Mouse (Mus musculus) lung, embryonic 15.5 days (tissue): ENCODE data around the gene Traf5. TPM values are rescaled to one million over a fixed set of nuclear protein-coding genes. Genes with fewer than 3 reads are reported as not detected.

Source experiments
- ATAC-seq: fragments of 200-750 bp; cut with Nextera tagmentation; 2 replicates; pipeline ENCODE4 v1.8.0; 2017; ENCODE audit warnings: moderate number of reproducible peaks, borderline replicate concordance; ENCODE audit not compliant: low FRiP score, low TSS enrichment; ENCODE audit errors: extremely low read depth
- H3K27ac ChIP-seq: fragments of 300-500 bp; sonication (generic); 2 replicates; pipeline ENCODE4 v1.5.1; 2015; ENCODE audit warnings: moderate library complexity, mild to moderate bottlenecking, inconsistent platforms
- H3K27me3 ChIP-seq: fragments of 300-500 bp; sonication (generic); 2 replicates; pipeline ENCODE4 v1.6.1; 2015; ENCODE audit warnings: inconsistent platforms
- H3K36me3 ChIP-seq: fragments of 300-500 bp; sonication (generic); 2 replicates; pipeline ENCODE4 v1.6.1; 2015; ENCODE audit warnings: inconsistent platforms
- H3K4me1 ChIP-seq: fragments of 300-500 bp; sonication (generic); 2 replicates; pipeline ENCODE4 v1.6.1; 2015; ENCODE audit warnings: inconsistent platforms
- H3K4me2 ChIP-seq: fragments of 300-500 bp; sonication (generic); 2 replicates; pipeline ENCODE4 v1.6.1; 2015; ENCODE audit warnings: inconsistent platforms, mild to moderate bottlenecking, moderate library complexity
- H3K4me3 ChIP-seq: fragments of 300-500 bp; sonication (generic); 2 replicates; pipeline ENCODE4 v1.5.1; 2015; ENCODE audit warnings: mild to moderate bottlenecking, inconsistent platforms
- H3K9ac ChIP-seq: fragments of 300-500 bp; sonication (generic); 2 replicates; pipeline ENCODE4 v1.6.1; 2015; ENCODE audit warnings: inconsistent platforms
- H3K9me3 ChIP-seq: fragments of 300-500 bp; sonication (generic); 2 replicates; pipeline ENCODE4 v1.6.1; 2016; ENCODE audit warnings: inconsistent platforms
- WGBS: fragments of 180-500 bp; shearing (Covaris S2); methylation state at CpG from one replicate; pipeline ENCODE4 v1.1.7; 2015; 5-methylcytosine and 5-hydroxymethylcytosine counted together
- polyA plus RNA-seq: library from polyadenylated mRNA; unstranded; fragments of >200 nt; fragmentation: Nextera tagmentation; extraction: Ambion mirVana; gene quantifications from 2 replicates; pipeline ENCODE4 v1.2.1, GENCODE M21; 2015

The Traf5 gene
- polyA plus RNA-seq, 1 experiment from 2014 or later: 22.4 TPM

DNA sequence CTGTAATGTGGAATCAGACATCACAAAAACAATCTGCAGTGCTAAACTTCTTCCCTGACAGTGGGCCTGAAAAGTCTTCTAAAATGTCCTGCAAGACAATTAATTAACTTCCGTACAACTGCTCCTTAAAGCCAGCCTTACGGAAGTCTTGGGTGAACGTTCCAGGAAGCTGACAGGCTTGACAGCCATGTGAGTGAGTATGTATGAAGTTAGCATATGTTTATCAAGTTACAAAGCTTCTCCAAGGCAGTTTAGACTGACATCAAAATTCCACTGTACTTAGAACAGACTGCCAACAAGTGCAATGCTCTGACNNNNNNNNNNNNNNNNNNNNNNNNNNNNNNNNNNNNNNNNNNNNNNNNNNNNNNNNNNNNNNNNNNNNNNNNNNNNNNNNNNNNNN lies 38.6 kb downstream of the Traf5 start:
- ATAC-seq: no peak
- Histone ChIP-seq H3K4me1 (no peaks in the 10 kb centered on the region), H3K27ac (no peak overlapping the region), H3K4me3 (no peak overlapping the region), H3K27me3 (no peaks in the 10 kb centered on the region), H3K9me3 (no peaks in the 10 kb centered on the region), H3K9ac (no peak overlapping the region), H3K4me2 (no peak overlapping the region), H3K36me3 (peaks cover 17% of the 10 kb centered on the region; the same call in 1 of the 2 replicates)
- 38% methylated on average over 3 of the region's 3 CpGs for WGBS

- Histone ChIP-seq H3K27me3 (no peaks in the 10 kb centered on the region), H3K9me3 (no peaks in the 10 kb centered on the region), H3K27ac (no peak overlapping the region), H3K36me3 (0 out of 2 replicates have a peak, but pooled peaks cover 11% of the 10 kb centered on the region), H3K9ac (no peak overlapping the region), H3K4me3 (no peak overlapping the region), H3K4me1 (no peaks in the 10 kb centered on the region), H3K4me2 (no peak overlapping the region)
- WGBS: 73% methylated on average over 5 of the region's 5 CpGs
- no peak for ATAC-seq
Measured at GRCm38 (mm10) chr1:192052986-192053385, 39.4 kb downstream of the Traf5 start.

GRCm38 (mm10) chr1:192052461-192052860 lies 39.9 kb downstream of the Traf5 start:
- WGBS: 84% methylated on average over 8 of the region's 8 CpGs
- ATAC-seq: no peak
- Histone ChIP-seq H3K9ac (no peak overlapping the region), H3K4me1 (no peaks in the 10 kb centered on the region), H3K36me3 (0 out of 2 replicates have a peak, but pooled peaks cover 9% of the 10 kb centered on the region), H3K4me2 (no peak overlapping the region), H3K9me3 (no peaks in the 10 kb centered on the region), H3K27me3 (no peaks in the 10 kb centered on the region), H3K4me3 (no peak overlapping the region), H3K27ac (no peak overlapping the region)

- Histone ChIP-seq H3K4me3 (no peak overlapping the region), H3K27ac (no peak overlapping the region), H3K27me3 (no peaks in the 10 kb centered on the region), H3K36me3 (peaks cover 28% of the 10 kb centered on the region), H3K4me2 (no peak overlapping the region), H3K4me1 (no peaks in the 10 kb centered on the region), H3K9ac (no peak overlapping the region), H3K9me3 (no peaks in the 10 kb centered on the region)
- ATAC-seq: no peak
Measured at GRCm38 (mm10) chr1:191999022-191999421, 93.3 kb downstream of the Traf5 start.

GRCm38 (mm10) chr1:191996621-191997185 lies 95.7 kb downstream of the Traf5 start:
- WGBS: 85% methylated on average over 8 of the region's 8 CpGs
- H3K4me3 ChIP-seq: no peak overlapping the region
- peaks cover 28% of the 10 kb centered on the region for H3K36me3 ChIP-seq
- no peak for ATAC-seq
- H3K4me2 ChIP-seq: no peak overlapping the region
- no peaks in the 10 kb centered on the region for H3K9me3 ChIP-seq
- no peaks in the 10 kb centered on the region for H3K27me3 ChIP-seq
- no peak overlapping the region for H3K9ac ChIP-seq
- no peak overlapping the region for H3K27ac ChIP-seq
- peaks cover 5% of the 10 kb centered on the region; the same call in 1 of the 2 replicates for H3K4me1 ChIP-seq

DNA sequence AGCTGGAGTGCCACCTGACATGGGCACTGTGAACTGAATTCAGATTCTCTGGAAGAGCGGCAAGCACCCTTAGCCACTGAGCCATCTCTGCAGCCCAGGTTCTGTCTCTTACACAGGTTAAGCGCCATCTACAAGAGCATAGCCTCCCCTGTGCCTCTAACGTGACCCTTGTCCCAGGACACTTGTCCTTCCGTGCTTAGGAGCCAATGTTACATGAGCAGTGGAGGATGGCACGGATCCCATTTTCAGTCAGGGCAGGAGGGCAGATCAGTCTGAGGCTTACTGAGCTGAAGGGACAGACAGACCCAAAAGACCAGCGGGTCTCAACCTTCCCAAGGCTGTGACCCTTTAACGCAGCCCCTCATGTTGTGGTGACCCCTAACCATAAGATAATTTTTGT lies 96.4 kb downstream of the Traf5 start:
- Histone ChIP-seq H3K36me3 (peaks cover 26% of the 10 kb centered on the region), H3K4me1 (peaks cover 5% of the 10 kb centered on the region; the same call in 1 of the 2 replicates), H3K27ac (no peak overlapping the region), H3K4me3 (no peak overlapping the region), H3K9ac (no peak overlapping the region), H3K4me2 (no peak overlapping the region), H3K9me3 (no peaks in the 10 kb centered on the region), H3K27me3 (no peaks in the 10 kb centered on the region)
- WGBS: 89% methylated on average over 7 of the region's 7 CpGs
- ATAC-seq: no peak

DNA sequence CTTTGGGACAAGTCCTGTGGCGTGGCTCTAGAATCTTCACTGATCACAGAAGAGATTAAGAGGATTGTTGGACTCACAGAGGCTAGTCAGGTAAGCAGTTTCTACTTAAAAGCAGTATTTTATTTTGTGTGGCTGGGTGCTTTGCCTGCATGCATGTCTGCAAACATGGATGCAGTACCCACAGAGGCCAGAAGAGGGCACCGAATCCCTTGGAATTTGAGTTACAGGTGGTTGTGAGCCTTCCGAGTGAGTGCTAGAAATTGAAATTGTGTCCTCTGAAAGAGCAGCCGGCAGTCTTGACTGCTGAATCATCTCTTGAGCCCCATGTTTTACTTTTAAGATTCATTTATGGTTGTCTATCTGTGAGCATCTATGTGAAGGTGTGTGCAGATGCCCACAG lies 96.9 kb downstream of the Traf5 start:
- 65% methylated on average over 4 of the region's 4 CpGs for WGBS
- no peak for ATAC-seq
- no peak overlapping the region for H3K9ac ChIP-seq
- H3K36me3 ChIP-seq: peaks cover 23% of the 10 kb centered on the region
- H3K4me2 ChIP-seq: no peak overlapping the region
- no peak overlapping the region for H3K4me3 ChIP-seq
- peaks cover 5% of the 10 kb centered on the region; the same call in 1 of the 2 replicates for H3K4me1 ChIP-seq
- H3K27ac ChIP-seq: no peak overlapping the region
- no peaks in the 10 kb centered on the region for H3K9me3 ChIP-seq
- H3K27me3 ChIP-seq: no peaks in the 10 kb centered on the region

GRCm38 (mm10) chr1:191994476-191994875 lies 97.9 kb downstream of the Traf5 start:
- no peak overlapping the region for H3K9ac ChIP-seq
- H3K9me3 ChIP-seq: no peaks in the 10 kb centered on the region
- ATAC-seq: no peak
- H3K4me3 ChIP-seq: no peak overlapping the region
- peaks cover 6% of the 10 kb centered on the region; the same call in 1 of the 2 replicates for H3K4me1 ChIP-seq
- H3K27ac ChIP-seq: no peak overlapping the region
- H3K36me3 ChIP-seq: peaks cover 16% of the 10 kb centered on the region
- no peaks in the 10 kb centered on the region for H3K27me3 ChIP-seq
- 67% methylated on average over 5 of the region's 5 CpGs for WGBS
- no peak overlapping the region for H3K4me2 ChIP-seq

DNA sequence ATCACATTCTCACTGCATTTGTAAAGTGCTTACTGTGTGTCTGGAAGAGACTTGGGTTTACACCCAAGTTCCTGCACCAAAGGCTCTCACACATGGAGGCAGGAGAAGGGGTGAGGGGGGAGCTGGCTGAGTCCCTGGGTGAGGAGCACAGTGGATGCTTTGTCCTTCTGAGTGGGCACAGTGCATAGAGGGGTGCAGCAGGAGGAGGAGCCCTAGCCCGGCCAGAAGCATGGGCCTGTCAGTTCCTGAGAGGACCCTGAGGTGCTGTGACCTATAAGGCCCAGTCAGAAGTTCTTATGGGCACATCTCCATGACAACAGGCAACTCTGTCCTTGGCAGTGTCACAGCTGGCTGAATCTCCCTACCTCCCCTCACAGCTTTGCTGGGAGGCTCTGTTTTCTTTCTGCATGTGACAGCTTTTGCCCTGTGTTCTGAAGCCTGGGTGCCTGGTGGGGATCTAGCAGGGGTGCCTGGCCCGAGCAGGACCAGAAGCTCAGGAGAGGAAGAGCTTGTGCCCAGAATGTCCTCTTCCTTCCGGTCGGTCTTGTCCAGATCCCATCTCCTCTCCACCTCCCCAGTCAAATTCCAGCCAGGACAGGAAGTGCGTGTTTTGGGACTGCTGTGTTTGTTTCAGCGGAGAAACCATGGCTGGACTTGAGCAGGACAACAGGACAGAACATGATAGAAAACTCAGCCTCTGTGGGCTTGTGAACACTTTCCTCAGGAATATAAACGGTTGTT lies 100.1 kb downstream of the Traf5 start:
- WGBS: 58% methylated on average over 7 of the region's 7 CpGs

GRCm38 (mm10) chr1:191989994-191990393 lies 102.4 kb downstream of the Traf5 start:
- Histone ChIP-seq H3K9me3 (no peaks in the 10 kb centered on the region), H3K36me3 (no peaks in the 10 kb centered on the region), H3K9ac (peak overlapping the region; percentile 50), H3K4me3 (peak overlapping the region; percentile 48), H3K4me1 (peaks cover 18% of the 10 kb centered on the region; the same call in 1 of the 2 replicates), H3K4me2 (peak overlapping the region; percentile 58), H3K27me3 (0 out of 2 replicates have a peak, but pooled peaks cover 3% of the 10 kb centered on the region), H3K27ac (peak overlapping the region; percentile 73)
- 0% methylated on average over 22 of the region's 22 CpGs for WGBS
- peak; percentile 96 for ATAC-seq

More for the DNA sequence above, 100.1 kb downstream of the Traf5 start:
- no peaks in the 10 kb centered on the region for H3K9me3 ChIP-seq
- no peak overlapping the region for H3K4me3 ChIP-seq
- ATAC-seq: no peak
- no peaks in the 10 kb centered on the region for H3K27me3 ChIP-seq
- 0 out of 2 replicates have a peak, but pooled peaks cover 10% of the 10 kb centered on the region for H3K36me3 ChIP-seq
- H3K27ac ChIP-seq: peak overlapping the region; percentile 26; the same call in 1 of the 2 replicates
- peaks cover 18% of the 10 kb centered on the region; the same call in 1 of the 2 replicates for H3K4me1 ChIP-seq
- H3K4me2 ChIP-seq: no peak overlapping the region
- H3K9ac ChIP-seq: no peak overlapping the region

DNA sequence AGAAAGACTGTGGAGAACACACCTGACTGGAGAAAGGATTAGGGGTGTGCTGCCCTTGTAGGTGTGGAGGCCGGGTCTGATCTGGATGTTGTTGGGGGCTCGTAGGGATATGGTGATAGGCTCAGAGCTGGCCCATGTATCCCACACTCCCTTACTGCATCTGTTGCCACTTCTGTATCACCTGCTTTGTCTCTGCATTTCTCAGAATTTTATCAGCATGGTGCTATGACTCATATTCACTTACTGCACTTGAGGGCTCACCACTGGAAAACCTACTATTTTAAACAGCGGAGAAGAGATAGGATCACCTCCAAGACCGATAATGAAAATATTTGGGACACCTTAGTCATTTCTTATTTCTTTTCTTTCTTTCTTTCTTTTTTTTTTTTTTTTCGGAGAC lies 103.3 kb downstream of the Traf5 start:
- no peak overlapping the region for H3K27ac ChIP-seq
- ATAC-seq: no peak

GRCm38 (mm10) chr1:191988646-191989045 lies 103.7 kb downstream of the Traf5 start:
- no peak overlapping the region for H3K4me2 ChIP-seq

More for the DNA sequence above, 103.3 kb downstream of the Traf5 start:
- H3K27me3 ChIP-seq: peaks cover 8% of the 10 kb centered on the region; the same call in 1 of the 2 replicates
- 90% methylated on average over 5 of the region's 5 CpGs for WGBS
- H3K9me3 ChIP-seq: no peaks in the 10 kb centered on the region
- H3K4me3 ChIP-seq: peak overlapping the region; percentile 48; the same call in 1 of the 2 replicates
- H3K9ac ChIP-seq: no peak overlapping the region
- H3K4me1 ChIP-seq: peaks cover 18% of the 10 kb centered on the region; the same call in 1 of the 2 replicates
- H3K36me3 ChIP-seq: no peaks in the 10 kb centered on the region
- peak overlapping the region; percentile 58 for H3K4me2 ChIP-seq

More at GRCm38 (mm10) chr1:191988646-191989045, 103.7 kb downstream of the Traf5 start:
- peaks cover 8% of the 10 kb centered on the region; the same call in 1 of the 2 replicates for H3K27me3 ChIP-seq
- peak overlapping the region; percentile 35; the same call in 1 of the 2 replicates for H3K27ac ChIP-seq
- 44% methylated on average over 3 of the region's 3 CpGs for WGBS
- peaks cover 18% of the 10 kb centered on the region; the same call in 1 of the 2 replicates for H3K4me1 ChIP-seq
- H3K9ac ChIP-seq: no peak overlapping the region
- no peak for ATAC-seq
- no peaks in the 10 kb centered on the region for H3K36me3 ChIP-seq
- H3K4me3 ChIP-seq: no peak overlapping the region
- no peaks in the 10 kb centered on the region for H3K9me3 ChIP-seq
